Mouse (Mus musculus) Muller cell, postnatal 12 days (primary cell): Measurements from ENCODE around the gene Ptbp3.

Source experiments
- DNase-seq: peaks from one replicate; pipeline ENCODE4 v3.0.0-alpha.2; 2015; ENCODE audit errors: inconsistent ontology term

Gene Ptbp3

DNA sequence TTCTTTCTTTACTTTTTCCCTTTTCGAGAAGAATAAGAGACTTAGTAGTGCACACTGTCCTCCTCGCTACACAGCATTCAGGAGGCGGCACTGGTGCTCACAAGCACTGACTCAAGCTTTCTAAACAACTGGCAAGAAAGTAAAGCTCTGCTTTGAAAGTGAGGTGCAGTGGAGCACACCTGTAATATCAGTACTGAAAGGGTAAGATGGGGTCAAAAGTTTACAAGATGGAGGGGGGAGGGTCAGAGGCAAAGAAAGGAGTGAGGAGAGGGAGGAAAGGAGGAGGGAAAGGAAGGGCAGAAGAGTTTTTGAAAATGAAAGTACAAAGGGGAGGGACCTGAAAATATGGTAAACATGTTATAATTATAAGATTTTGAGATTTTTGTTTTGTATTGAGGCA lies 43.7 kb downstream of the Ptbp3 start:
- no peak for DNase-seq

DNA sequence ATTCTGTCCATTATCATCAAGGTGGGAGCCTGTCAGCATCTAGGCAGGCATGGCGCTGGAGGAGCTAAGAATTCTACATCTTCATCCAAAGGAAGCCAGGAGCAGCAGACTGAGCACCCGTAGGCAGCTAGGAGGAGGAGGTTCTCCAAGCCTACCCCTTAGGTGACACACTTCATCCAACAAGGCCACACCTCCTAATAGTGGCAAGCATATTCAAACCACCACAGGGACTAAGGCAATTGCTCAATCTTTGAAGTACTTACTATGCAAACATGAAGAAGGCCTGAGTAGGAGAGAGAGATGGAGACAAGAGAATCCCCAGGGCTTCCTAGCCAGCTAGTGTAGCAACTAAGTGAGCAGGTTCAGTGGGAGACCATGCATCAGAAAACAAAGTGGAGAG lies 58.1 kb downstream of the Ptbp3 start:
- DNase-seq = no peak

DNA sequence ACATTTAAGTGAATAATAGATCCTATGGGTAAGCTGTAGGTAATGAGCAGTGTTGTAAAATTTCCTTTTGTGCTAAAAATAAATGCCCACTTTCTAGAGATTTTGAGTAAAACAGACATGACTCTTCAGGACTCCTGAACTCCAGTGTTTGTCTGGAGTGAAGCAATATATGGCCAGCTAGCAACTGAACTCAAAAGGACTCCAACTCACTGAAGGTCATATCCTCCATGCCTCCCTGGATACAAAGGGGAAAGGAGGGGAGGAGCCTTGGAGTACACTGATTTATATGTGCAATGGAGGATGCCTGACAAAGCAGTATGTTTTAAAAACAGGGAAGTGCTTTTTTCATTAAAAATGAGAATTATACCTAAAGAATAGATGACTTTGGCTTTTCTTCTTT lies 77.9 kb downstream of the Ptbp3 start:
- no peak for DNase-seq

DNA sequence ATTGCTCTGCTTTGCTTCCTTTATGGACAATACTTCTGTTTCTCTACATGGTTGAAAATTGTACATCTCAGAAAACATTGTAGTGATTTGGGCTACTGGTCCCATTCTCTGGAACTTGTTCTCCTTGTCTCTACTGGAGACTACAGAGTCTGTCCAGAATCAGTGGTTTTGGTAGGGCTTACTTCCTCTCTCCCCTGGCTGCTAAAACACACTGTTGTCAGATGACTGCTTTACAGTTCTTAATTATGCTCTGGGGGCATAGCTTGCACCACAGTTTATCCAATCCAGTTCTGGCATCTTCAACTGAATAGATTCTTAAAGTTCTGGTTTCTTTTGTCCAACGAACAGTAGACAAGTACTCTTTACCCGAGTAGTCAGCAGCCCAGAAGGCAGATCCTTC lies 83.7 kb downstream of the Ptbp3 start:
- no peak for DNase-seq

DNA sequence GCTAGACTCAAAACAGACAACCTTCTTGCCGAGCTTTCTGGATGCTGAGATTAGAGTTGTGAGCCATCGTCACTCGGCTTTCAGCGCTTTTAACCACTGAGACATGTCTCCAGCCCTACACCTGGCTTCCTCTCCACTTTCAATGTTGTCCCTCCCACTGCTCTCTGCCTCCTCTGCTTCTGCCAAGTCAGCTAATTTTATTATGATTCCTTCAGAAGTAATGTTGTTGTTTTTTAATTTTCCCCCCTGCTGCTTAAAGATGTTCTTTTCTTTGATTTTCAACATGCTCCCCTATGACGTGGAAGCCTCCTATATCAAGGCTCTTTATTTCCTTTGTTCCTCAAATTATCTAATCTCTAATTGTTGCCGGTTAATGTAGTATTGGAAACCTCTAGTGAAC lies 84.5 kb downstream of the Ptbp3 start:
- DNase-seq = no peak

DNA sequence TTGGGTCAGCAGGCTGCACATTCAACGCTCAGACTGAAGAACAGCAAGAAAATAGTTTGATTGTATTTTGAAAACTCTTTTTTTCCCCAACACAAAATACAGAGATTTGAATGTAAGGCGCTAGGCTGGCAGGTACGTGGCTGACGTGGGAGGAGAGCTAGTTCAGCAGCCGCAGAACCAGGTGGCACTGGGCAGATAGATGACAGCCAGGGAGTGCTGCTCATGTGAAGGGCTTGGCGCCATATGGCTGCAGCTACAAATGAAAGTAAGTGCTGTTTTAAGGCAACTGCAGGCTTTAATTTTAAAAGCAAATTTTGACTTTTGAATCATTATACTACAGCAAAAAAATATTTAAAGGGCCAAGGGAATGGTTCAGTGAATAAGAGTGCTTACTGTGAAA lies 86.7 kb downstream of the Ptbp3 start:
- DNase-seq = no peak

DNA sequence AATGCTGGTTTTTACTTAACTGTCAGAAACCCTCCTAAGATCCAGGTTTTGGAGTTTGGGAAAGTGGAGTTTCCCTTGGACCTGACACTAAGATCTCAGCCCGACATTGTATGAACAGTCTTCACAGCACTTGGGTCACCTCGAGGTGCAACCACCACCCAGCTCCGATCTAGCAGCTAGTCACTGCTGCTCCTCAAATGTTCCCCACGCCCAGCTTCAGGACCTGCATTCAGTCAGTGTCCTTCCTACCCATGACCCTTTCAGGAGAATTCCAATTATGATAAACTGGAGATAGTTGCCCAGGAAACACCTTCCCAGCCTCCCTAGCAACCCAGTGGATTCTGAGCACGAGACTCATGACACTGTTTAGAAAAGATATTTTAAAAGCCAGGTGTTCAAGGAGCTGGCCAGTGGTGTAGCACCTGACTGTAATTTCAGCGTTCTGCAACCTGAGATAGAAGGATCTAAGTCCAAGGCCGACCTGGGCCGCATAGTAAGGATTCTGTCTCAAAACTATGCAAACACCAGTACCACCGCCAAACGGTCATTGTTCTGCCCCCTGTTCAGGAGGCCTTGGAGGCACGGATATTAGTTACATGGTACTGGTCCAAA lies 87.9 kb downstream of the Ptbp3 start:
- DNase-seq = no peak

DNA sequence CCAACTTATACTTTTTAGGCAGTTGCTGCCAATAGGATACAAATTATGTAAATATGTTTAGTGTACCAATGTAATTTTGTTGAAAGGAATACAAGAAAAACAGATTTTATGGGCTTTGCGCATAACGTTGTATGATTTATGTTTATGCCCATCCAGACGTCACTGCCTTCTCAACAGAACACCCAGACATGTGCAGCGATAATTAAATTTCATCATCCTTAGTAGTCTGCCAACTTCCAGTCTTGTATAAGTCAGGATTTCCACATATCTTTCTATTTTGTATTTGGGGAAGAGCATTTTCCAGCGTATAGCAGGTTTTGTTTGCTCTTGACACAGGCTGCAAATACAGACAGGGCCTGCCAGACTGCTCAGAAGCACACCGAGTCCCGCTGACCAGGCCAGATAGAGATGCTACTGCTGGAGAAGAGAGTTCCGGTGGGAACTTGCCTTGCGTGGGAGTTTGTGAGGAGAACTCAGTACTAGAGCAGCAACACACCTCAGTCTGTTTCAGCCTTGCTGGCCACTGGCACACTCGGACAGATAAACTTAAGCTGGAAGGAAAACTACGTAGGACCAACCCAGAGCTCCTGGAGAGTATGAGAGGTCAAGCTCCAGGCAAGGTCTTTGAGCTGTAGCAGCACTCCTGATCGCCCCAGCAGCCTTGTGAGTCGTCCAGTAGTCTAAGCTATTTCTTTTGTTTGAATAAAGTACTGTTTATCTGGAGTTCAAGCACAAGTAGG lies 89.8 kb downstream of the Ptbp3 start:
- no peak for DNase-seq

DNA sequence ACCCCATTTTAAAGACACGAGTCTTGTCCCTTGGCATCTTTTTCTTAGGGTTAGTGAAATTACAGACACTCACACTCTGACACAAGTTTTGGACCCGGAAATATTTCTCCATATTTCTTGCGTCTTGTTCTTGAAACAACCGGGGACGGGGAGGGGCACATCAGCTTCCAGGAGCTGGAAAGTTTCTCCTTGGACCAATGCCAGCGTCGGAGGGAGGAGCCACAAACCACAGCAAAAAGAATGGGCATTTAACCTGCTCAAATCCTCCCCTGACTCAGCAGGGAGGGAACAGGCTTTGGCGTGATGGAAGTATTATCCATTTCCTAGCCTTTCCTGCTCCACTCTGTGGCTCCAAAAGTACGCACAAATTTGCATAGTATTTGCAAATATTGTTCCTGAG lies 91.2 kb downstream of the Ptbp3 start:
- no peak for DNase-seq

DNA sequence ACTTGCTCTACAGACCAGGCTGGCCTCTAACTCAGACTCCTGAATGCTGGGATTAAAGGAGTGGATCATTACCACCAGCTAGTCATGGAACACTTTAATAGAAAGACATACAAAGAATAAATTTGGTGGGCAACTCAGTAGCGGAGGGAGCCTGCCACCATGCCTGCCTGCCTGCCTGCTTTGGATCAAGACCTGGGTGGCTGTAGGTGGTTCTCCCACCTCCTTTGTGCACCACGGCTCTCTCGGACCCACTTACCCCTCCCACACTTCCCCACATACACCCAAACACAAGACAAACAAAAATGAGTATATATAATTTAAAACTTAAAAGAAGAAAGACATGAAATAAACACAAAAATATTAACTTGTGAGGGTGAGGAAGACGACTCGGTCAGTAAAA lies 92.1 kb downstream of the Ptbp3 start:
- no peak for DNase-seq

DNA sequence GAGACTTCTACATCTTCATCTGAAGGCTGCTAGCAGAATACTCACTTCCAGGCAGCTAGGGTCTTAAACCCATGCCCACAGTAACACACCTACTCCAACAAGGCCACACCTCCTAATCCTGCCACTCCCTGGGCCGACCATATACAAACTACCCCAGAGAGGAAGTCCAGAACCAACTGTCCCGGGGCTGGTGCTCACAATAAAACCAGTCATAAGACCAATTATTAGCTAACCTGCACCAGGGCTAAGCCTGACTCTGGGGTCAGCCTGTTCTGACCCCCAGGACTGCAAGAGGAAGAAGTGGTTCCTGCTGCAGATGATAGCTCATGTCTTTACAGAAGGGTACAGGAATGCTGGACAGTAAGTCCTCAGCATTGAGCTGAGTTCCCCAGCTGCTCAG lies 93.7 kb downstream of the Ptbp3 start:
- no peak for DNase-seq

DNA sequence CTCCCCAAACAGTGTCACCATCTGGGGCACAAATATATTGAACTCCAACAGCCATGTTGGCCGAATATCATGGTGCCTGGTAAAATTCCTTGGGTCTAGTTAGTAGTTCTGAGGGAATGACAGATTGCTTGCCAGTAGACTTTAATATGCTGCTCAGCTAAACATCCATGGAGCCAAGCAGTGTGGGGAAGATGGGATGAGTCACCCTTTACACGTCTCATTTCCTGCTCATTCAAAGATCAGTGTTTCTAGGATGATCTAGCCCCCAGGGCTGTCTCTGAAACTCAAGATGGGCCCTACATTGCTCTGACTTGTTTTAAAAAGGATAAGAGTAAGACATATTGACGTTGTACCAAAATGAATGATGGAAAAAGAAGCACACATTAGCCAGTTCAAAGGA lies 95.1 kb downstream of the Ptbp3 start:
- peak; percentile 70 for DNase-seq

DNA sequence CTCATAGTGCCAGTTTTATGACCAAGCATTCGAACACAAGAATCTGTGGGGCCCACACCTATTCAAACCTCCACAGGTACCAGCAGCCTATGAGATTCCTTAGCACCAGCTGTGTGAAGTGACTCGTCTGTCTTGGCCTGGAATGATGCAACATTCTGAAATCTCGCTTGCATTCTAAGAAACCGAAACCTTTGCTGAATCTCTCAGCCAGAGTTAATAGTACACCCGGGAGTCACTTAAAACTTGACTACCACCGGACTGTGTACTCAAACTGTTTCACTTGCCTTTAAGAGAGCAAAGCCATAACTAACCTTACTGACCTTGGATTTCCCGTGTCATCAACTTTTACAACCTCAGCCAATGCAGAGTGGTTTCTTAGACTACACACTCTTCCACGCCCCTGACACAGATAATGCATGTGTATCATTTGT lies 96.6 kb downstream of the Ptbp3 start:
- no peak for DNase-seq

DNA sequence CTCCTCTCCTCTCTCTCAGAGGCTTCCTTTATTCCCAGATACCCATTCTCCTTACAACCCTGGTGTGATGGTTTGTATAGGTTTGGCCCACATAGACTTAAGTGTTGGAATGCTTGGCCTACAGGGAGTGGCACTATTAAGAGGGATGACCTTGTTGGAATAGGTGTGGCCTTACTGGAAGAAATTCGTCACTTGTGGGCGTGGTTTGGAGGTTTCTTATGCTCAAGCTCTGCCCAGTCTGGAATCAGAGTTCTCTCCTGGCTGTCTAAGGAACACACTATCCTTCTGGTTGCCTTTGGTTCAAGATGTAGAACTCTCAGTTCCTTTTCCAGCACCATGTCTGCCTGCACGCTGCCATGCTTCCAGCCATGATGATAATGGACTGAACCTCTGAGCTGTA lies 98.3 kb downstream of the Ptbp3 start:
- DNase-seq = no peak

DNA sequence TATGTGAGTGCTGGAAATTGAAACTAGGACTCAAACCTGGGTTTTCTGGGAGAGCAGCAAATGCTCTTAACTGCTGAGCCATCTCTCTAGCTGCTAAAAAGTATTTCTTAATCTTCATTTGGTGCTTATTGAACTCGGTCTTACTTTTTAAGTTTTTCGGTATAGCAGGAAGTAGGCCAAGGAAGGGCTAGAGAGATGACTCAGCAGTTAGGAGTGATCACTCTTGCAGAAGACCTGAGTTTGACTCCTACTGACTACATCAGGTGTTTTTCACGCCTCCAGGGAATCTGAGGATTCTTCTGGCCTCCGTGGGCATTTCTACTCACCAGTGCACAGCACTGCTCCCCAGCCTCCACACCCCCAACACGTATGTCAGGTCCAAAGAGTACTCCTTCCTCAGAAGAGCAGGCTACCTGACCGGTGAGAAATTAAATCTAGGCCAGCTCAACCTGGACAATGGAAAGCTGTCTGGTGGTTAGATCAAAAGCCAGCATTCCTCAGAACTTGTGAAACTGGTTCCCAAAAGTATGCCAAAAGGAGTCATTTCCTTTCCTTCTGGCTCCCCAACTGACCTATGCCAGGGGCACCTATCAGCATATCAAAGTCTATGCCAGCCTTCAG lies 98.8 kb downstream of the Ptbp3 start:
- no peak for DNase-seq

DNA sequence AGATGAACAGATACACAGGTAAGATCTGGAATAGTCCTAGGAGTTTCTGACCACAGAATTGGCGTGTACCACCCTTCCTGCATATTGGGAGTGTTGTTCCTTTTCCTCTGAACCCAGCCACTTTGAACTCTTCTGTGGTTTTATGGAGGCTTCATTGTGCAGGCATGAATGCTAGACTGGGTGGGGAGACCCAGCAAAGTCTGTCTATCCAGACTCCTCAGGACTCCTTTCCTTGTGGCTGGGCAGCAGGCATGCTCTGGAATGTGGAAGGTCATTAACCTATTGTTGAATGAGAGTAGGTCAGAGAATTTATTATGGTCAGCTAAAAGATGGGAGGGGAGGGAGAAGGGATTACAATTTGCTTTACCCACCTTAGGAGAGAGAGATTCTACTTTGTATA lies 101.9 kb downstream of the Ptbp3 start:
- peak; percentile 79 for DNase-seq

DNA sequence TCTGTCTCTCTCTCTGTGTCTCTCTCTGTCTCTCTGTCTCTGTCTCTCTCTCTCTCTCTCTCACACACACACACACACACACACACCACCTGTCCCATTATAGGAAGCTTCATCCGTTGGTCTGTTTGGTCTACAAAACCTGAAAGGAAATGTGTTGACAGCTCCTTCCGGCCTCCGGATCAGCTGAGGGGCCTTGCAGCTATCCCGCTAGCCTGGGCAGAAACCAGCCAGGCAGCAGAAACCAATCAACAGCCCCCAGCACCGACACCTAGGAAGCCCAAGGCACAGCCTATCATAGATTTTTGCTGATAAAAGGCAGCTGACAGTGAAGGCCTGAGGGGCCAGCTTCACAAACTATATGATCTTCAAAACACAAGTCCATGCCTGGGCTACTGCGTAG lies 103.6 kb downstream of the Ptbp3 start:
- DNase-seq = no peak

DNA sequence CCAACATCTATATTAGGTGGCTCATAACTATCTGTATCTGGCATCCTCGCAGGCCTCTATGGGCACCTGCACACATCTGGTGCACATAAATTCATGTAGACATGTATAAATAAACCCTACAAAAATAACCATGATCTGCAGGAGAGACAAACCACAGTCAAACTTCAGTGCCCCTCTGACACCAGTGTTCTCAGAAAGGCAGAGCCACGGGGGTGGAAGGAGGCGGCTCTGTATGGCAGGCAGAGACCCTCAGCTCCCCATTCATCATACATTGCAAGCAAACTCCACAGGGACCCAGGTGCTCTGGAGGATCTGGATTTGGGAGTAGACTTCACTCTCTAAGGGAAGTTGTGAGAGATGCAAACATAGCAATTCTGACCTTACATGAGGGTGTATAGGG lies 104.2 kb downstream of the Ptbp3 start:
- no peak for DNase-seq

DNA sequence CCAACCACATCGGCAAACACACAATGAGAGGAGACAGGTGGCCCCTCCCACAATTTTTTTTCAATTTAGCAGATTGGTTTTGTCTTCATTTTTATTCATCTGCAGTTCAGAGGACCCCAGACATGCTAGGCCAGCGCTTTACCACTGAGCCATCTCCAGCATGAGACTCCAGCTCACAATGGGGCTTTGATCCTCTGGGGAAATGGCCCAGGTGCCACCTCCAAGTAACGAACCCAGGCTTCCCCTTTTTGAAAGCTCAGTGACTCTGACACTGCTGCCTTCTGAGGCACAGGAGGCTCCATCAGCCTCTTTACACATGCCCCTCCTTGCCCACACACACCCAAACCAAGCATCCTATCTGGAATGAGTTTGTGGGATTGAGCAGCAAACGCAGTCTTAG lies 105.1 kb downstream of the Ptbp3 start:
- no peak for DNase-seq

DNA sequence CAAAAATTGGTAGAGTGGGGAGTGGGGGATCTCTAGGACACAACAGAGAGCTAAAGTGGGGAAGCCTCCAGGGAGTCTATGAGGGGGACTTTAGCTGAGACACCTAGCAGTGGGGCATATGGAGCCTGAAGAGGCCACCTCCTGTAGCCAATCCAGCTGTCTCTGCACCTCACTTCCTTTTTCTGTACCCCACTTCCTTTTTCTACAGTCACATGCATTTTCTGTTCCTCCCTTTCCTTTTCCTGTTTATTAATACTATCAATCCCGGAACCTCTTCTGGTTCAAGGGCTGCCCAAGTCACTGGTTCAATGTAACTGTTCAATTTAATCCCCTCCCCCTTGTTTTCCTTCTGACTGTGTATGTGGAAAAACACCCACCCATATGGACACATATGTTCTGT lies 107.9 kb downstream of the Ptbp3 start:
- no peak for DNase-seq

DNA sequence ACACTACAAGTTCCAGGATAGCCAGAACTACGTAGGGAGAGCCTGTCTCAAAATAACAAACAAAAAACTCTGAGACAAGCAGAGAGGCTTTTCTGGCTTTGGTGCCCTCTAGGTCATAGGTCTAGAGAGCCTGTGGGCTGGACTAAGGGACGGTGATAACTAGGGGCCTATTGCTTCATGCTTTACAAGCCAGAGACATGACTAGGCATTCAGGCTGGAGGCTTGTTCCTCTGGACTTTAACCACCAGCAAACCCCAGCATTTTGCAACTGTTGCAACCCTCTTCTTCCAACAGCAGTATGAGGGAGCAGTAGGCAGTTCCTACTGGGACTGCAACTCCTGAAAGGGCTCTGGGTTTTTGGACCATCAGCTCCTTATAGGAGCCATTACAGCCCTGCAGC lies 109.2 kb downstream of the Ptbp3 start:
- no peak for DNase-seq

DNA sequence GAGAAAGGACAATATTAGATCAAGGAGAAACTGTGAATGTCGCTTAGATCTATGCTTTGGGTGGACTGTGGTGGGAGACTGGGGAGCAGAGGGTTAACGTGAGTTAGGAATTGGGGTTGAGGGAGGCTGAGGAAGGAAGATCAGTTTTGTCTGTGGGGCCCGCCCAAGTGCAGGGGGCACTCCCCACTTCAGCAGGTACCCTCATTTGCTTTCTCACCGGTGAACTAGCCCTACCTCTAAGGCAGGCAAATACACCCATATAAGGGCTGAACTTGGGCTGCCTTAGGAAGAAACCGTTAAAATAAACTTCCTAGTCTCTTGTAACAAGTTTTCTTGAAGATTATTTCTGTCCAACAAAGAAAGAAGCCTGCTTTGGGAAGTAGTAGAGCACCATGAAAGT lies 110.1 kb downstream of the Ptbp3 start:
- DNase-seq = no peak
